Mouse (Mus musculus) NIH3T3 (cell line): ENCODE results near the gene Rnpepl1.
"Not testable (repeated sequence)": the region's sequence is repeated elsewhere in the genome, so short reads cannot be mapped to it uniquely, and the experiment has no call there.

Source experiments
- DNase-seq: peaks from one replicate; pipeline ENCODE4 v3.0.0-alpha.2; 2012; ENCODE audit warnings: low read depth

The Rnpepl1 gene

GRCm38 (mm10) chr1:92943219-92943989, 32.8 kb downstream of the Rnpepl1 start:
- no peak for DNase-seq

- no peak for DNase-seq
These were observed 37.4 kb downstream of the Rnpepl1 start for GRCm38 (mm10) chr1:92947966-92948365.

GRCm38 (mm10) chr1:92949426-92949825, 38.8 kb downstream of the Rnpepl1 start:
- DNase-seq, result peak; percentile 41

- DNase-seq, result no peak
These were observed 40.0 kb downstream of the Rnpepl1 start, which contains the start of gene Gpr35 for GRCm38 (mm10) chr1:92950607-92951006. TSS of gene Gpr35 (plus strand) at chr1:92950865.

- DNase-seq, result no peak
These were observed 43.1 kb downstream of the Rnpepl1 start for GRCm38 (mm10) chr1:92953641-92954040.

GRCm38 (mm10) chr1:92956571-92957335, 46.2 kb downstream of the Rnpepl1 start:
- DNase-seq, result not testable (repeated sequence)

GRCm38 (mm10) chr1:92958999-92959398, 48.4 kb downstream of the Rnpepl1 start:
- peak; percentile 30 for DNase-seq

- not testable (repeated sequence) for DNase-seq
These were observed 60.2 kb downstream of the Rnpepl1 start for GRCm38 (mm10) chr1:92970791-92971190.

- peak; percentile 28 for DNase-seq
These were observed 61.6 kb downstream of the Rnpepl1 start for GRCm38 (mm10) chr1:92971879-92972795.

GRCm38 (mm10) chr1:92972854-92973253, 62.3 kb downstream of the Rnpepl1 start:
- peak; percentile 59 for DNase-seq
